Mouse (Mus musculus) heart, adult 8-10 months (tissue): Measurements from ENCODE around the gene Dnah2. TPM values are rescaled to one million over a fixed set of nuclear protein-coding genes. Genes with fewer than 3 reads are reported as not detected.
A peak's percentile ranks its signal among the peaks of the same experiment; 100 is the strongest.

Experiments used
- DNase-seq: peaks from one replicate; pipeline ENCODE4 v3.0.0; 2022; ENCODE audit warnings: low spot score
- total RNA-seq, 4 experiments: library from RNA; stranded (reverse); gene quantifications; 2 replicates each; pipeline ENCODE4 v1.2.4; 2022

The Dnah2 gene
- total RNA-seq, 4 experiments from 2014 or later, result 0.22 to 0.66 (median 0.40) TPM

DNA sequence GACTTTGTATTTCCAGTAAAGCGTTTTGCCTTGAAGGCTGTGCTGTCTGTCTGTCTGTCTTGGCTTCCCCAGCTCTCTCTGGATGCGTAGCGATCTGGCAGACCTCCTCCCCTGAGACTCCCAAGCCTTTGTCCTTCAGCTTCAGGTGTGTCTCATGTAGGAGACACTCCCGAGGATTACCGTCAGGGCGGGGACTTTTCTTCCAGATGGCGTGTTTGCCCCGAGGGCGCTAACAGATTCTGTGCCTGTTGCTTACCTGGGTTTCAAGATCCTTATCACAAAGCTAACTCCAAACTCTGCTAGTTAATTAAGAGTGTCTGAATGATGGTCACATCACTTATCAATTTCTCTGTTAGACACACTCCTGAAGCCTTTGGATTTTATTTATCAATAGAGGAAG, 79.6 kb downstream of the Dnah2 start:
- DNase-seq, result no peak

DNA sequence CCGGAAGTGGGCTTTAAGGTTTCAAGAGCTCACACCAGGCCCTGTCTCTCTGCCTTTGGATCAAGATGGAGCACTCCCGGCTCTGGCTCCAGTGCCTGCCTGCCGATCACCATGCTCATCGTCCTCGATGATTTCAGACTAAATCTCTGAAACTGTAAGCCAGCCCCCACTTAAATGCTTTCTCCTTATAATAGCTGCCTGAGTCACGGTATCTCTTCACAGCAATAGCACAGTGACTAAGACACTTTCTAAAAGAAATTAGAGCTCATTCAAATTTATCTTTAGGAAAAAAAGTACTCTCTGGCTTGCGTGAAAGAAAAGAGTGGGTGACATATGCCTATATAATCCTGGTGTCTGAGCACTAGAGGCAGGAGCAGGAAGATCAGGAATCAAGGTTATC, 84.9 kb downstream of the Dnah2 start:
- no peak for DNase-seq

DNA sequence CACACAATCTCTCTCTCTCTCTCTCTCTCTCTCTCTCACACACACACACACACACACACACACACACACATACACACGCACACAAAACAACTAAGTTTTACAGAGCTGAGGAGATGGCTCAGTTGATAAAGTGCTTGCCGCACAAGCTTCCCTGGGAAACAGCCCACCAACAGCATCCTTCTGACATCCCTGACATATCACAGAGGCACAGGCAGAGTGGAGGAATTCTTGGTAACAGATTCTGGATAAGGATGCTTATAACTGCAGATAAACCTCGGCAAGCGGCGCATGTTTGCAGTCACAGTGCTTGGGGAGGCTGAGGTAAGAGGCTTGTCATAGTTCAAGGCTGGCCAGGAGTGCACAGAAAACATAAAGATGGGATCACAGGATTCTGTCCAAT, 87.3 kb downstream of the Dnah2 start:
- no peak for DNase-seq

DNA sequence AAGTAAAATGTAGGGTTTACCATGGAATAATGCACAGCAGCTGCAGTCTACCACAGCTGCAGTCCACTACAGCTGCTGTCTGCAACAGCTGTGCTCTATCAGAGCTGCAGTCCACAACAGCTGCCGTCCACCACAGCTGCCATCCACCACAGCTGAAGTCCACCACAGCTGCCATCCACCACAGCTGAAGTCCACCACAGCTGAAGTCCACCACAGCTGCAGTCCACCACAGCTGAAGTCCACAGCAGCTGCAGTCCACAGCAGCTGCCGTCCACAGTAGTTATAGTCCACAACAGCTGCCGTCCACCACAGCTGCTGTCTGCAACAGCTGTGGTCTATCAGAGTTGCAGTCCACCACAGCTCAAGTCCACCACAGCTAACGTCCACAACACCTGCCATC, 89.0 kb downstream of the Dnah2 start:
- no peak for DNase-seq

DNA sequence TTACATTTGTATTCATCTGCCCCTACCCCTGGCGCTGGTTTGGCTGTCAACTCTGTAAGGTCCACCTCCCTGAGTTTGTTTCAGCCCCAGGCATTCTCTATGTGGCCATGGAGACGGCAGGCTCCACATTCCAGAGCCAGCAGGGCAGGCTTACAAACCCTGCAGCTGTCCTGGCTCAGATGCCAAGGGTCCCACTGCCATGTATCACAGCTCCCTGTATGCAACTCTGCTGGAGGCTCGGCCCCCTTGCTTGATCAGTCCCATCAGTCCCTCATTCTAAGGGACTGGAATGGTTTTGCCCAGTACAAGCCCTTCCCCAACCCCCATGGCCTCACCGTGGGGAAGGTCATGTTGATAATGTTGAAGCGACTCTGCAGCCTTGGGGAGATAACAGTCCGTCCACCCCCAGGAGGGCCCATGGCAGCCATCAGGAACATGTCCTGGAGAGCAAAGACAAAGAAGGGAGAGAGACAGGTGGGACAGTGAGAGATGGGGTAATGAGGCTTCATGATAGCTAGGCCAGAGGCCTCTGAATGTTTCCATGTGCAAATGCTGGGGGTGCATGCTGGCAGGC, 91.8 kb downstream of the Dnah2 start:
- DNase-seq, result no peak

DNA sequence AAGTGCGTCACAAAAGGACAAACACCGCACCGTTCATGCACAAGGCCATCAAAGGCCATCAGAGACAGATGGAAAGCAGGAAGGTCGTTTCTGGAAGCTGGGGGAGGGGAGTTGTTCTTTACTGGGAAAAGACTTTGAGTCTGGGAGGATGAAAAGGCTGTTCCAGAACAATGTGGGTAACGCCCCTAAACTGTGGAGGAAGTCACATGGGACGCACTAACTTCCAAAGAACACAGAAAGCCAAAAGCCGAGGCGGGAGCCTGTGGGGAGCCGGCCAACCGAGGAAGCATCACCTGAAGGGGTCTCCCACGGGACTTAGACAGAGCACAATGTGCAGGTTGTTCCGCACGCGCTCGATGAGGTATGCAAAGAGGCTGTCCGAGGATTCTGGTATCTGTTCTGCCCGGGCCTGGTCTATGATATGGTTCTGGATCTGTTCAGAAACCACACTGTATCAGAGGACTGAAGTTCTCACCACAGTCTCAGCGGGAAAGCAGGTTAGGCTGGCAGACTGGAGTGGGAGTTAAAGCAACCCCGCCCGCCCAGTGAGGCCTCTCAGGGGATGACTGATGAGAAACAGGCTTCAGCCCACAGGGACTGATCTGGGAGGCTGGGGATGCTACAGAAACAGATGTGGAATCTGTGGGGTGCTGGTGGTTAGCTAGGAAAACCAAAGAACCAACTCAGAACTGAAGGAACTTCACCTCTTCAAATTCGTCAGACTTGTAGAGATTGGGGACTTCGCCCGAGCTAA, 96.6 kb downstream of the Dnah2 start:
- peak; percentile 86 for DNase-seq

DNA sequence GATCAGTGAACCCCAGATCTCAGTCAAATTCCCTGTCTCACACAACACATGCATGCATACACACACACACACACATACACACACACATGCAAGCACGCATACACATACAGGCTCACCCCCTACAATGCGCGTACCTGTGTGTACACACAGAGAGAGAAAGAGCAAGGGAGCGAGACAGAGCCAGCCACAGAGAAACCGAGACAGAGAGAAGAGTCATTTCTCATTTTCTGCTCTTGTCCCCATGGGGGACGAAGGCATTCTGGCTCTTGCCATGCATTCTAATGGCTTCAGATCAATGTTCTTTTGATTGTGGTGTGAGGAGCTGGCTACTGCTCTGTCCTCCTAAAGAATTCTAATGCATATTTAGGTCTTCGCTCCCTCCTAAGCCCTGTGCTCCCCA, 101.6 kb downstream of the Dnah2 start:
- no peak for DNase-seq

DNA sequence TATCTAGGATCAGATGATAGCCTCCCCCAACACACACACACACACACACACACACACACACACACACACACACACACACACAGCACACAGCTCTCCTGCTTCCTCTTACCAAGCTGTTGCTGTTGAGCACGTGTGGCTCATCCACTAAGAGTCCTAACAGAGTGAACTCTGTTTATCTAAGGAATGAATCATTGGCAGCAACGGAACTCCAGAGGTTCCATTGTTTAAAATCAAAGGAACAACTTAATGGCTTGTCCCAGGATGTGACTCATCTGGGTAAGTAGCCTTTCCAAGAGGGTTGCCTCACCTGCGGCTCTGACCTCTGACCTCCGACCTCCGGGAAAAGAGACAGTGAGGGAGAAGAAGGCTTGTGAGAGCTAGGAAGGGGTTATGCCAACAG, 105.6 kb downstream of the Dnah2 start:
- peak; percentile 64 for DNase-seq

DNA sequence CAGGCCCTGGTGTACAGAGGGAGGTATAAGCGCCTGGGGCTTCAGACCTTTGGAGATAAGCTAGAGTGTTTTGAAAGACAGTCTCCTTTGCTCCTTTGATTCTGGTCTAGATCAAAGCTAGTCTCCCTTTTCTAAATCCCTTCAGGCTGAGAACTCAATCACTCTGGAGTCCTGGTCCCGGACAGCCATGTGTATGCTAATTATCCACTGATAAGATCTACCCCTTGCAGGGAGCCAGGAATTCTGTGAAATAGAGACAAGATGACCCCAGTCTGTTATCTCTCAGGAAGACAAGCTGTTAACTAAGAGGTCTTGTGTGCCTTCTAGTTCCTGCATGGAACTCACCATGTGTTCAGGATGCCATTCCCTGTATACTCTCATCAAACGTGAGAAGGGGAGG, 111.6 kb downstream of the Dnah2 start:
- DNase-seq, result no peak

DNA sequence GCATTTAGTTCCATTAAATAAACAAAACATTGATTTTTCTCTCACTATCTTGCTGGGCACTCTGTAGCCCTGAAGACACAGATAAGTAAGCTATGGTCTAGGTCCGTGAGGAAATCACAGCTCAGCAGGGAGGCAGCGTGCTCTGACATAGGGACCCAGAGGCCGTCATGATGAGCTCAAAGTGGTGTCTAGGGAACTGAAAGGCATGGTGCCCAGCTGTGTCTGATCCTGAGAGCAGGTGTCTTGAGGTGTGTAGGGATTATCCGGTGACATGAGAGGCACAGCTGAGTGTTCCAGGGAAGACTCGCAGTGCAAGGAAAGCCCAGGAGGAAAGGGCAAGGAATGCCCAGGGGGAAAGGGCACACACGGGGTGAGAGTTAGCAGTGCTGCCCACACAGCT, 115.7 kb downstream of the Dnah2 start:
- no peak for DNase-seq

DNA sequence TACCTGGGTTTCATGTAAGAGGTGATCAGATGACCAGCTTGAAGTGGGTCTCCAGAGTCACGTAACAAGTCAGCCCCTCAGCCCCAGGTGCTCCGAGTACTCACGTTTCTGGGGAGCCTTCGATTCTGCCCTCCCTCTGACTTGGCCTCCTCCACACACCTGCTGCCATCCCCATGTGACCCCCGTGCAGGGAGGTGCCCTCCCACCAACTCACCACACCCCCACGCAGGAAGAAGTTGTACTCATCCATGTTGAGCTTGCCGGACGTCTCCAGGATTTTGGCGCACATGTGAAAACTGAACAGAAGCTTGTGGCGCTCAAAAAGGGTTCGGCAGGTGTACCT, 116.3 kb downstream of the Dnah2 start:
- DNase-seq, result no peak

DNA sequence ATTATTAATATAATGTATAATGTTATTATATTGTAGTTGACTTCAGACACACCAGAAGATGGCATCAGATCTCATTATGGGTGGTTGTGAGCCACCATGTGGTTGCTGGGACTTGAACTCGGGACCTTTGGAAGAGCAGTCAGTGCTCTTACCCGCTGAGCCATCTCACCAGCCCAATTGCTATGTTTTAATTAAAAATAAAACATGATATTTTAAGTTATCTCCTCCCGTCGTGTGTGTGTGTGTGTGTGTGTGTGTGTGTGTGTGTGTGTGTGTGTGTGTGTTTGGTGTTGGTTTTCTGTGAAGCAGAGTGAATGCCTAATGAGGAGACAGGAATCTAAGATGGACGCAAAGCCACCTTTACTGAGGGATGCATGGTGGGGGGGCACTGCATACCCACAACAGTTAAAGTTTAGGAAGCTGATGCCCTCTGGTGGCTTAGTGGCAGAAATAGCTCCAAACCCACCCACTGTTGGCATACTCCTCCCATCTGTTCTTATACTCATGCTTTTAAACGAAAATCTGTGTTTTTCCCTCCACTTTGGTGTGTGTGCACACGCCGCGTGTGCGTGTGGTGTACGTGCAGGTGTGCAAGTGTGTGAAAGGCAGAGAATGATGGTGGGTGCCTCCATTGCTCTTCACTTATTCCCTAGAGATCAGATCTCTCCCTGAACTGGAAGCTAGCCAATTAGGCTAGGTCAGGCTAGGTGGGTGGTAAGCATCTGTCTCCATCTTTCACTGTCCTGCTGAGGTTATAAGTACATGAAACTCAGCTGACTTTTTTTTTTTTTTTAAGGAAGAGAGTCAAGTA, 116.9 kb downstream of the Dnah2 start:
- DNase-seq, result peak; percentile 77

DNA sequence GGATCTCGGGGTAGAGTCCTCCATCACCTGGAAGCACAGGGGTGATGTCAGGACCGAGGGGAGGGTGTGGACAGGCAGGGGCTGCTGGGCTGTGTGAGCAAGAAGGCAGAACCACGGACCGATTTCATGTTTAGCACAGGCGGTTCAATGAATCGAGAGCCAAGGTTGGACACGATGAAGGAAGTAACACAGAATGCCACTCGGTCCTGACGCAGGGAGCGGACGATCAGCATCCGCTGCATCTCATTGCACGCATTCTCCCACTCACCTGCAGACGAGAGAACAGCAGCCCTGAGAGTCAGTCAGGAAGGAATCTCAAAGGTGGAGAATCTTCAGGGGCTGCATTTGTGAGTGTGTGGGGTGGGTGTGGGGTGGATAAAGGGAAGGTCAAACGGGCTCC, 118.3 kb downstream of the Dnah2 start:
- no peak for DNase-seq

DNA sequence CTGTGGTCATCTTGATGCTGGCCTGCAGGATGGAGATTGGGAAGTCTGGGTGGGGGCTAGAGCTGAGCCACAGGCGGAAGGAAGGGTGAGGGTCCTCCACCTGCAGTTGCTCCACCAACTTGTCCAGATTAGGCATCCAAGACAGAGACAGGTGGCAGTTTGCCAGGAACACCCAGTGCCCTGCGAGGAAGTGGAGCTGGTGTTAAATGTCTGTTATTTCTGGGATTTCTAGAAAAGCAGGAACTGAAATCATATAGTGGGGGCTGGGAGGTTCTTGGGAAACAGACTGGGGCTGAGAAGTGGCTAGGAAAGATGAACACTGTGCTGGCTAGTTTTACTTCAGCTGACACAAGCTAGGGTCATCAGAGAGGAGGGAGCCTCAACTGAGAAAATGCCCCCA, 119.6 kb downstream of the Dnah2 start:
- peak; percentile 58 for DNase-seq

DNA sequence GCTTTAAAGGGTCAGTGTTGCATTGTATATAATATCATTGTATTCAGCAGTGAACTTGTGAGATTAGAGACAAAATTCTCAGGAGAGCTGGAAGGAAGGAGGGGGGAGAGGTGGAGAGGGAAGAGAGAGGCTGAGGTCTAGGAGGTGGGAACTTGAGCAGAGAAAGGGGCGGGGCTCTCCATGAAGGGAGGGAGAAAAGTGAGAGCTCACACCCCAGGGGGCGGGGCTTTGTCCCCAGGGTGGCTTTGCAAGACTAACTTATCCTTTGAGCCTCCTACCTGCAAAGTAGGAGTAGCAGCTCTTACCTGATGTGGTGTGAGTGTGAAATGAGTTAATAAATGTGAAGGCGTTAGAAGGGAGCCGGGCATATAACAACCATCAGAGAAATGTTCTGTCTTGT, 120.2 kb downstream of the Dnah2 start:
- no peak for DNase-seq

DNA sequence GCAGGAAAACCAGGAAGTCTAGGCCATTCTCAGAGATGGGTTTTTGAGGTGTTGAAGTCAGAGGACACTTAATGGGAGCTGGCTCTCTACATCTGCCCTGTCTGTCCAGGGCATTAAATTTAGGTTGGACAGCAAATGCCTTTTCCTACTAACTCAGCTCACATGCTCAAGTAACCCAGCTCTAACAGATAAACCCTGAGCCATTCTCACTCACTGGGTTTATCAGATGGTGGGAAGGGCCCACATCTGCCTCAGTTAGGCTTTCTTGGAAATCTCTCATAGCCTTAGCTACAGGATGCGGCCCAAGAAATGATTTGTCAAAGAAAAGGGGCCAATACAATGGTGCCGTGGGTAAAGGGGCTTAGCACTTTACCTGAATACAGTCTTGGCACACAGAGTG, 122.7 kb downstream of the Dnah2 start:
- DNase-seq, result no peak

DNA sequence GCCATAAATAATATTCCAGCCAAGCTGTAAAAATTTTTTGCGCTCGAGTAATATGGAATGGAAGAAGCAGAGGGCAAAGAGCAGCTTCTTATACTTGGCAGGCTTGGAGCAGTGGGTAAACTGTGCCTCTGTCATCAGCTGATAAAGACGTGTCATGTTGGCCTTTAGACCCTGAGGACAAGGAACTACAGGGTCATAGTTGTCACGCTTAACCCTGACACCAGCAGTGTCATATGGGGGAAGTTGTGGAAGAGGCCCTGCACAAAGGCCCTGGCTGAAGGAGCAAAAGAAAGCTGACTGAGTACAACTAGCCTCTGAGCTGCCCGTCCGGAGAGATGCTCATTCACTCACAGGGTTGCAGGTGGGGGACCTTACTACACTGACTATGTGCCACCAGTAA, 125.0 kb downstream of the Dnah2 start:
- DNase-seq, result no peak

DNA sequence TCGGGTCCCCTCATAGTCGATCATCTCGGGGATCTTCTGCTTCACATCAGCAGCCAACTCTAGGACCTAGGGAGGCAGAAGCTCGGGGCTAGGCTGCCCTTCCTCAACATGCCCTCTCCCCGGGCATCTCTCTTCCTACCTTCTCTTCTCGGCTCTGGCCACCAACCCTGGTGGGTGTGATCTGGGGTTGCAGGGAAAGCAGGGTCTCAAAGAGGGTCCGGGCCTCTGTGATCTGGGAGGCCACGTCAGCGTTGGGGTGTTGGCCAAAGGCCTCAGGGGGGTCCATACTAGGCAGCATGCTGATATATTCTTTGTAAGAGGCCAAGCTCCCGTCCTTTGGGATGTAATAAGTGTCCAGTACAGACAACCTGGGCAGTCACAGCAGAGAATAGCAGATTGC, 126.1 kb downstream of the Dnah2 start:
- no peak for DNase-seq

DNA sequence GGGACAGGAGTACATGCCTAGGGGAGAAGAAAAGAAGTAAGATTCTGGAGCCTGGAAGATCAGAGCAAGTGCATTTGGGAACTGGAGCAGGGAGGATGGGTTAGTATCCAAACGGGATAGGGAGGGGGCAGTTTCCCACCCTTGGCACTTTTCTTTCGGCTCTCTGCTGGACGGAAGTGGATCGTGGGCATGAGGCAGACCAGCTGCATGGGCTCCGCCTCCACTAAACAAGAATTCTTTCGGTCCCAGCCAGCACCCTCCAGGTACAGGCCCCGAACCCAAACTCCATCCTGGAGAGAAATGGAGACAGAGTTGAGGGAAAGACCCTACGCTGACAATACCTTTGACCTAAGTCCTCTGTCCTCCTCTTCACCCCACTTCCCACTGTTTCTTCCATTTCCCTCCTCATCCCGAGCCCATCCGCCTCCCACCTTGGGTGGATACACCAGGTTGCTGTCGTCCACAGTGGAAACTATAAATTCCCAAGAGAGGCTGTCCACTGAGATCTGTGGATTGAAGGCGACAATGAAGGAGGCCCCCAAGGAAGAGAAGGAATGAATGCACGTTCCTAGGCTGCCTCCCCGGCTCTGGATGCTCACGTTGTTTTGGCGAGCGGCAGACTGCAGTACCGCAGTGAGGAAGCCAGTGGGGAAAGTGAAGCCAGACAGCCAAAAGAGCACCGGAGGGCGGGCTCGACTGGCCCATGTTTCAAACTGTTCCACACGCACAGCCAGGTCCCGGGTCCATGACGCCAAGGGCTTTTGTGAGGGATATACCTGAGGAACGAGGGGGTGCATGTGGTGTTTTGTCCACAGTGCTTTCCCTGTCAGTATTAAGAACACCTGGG, 127.6 kb downstream of the Dnah2 start:
- no peak for DNase-seq

DNA sequence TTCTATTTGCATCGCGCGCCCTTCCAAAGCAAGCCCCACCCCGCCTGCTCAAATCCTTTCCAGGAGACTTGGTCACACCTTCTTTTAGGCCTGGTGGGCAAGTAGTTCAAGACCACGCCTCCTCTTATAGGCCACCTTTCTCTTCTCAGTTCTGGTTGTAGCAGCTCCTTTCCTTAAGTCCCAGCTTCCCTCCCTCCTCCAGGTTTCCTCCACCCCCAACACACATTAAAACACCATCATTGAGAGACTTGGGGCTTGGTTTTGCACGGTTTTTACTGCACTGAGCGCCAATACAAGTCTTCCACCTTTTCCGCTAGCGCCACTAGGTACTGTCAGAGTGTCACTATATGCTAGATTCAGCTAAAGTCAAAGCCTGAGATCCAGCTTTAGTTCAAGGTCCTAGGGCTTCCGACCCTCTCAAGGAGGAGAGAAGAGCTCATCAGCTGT, 128.3 kb downstream of the Dnah2 start:
- no peak for DNase-seq

DNA sequence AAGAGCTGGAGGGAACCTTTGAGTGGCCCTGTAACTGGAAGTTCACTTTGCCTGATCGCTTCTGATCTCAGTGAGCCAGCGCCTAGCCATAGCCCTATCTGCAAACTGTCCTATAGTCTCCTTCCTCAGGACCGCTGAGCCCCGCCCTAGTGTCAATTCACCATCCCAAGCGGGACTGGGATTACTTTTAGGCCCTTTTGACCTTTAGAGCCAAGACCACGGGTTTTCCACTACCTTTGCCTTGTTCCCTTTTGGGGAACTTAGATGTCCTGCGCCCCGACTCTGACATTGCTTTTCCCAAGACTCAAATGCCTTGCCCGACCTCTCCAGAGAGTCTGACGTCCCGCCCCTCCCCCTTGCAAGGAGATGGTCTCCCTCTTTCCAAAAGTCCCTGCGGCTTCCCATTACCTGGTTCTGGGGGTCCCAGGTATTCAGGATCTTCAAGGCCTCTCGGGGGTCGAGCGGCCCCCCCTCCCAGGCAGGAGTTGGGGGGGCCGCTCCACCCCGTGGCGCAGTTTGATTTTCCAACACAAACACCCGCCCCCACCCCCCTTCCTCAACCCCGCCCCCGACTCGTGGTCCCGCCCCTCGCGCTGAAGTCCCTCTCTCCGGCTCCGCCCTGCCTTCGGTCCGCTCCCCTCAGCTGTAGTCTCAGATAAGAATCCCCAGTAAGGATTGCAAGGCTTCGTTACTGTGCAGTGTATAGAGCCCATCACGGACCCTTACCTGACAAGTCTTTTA, 128.9 kb downstream of the Dnah2 start:
- DNase-seq, result peak; percentile 59
